Mouse (Mus musculus): ENCODE measurements at regions not wholly inside any gene's neighbourhood (a gene's known extent, or its start where the extent isn't known, plus 50 kb on each side); places are given as distances from the start of the nearest gene placed in this dataset.

GRCm38 (mm10) chr3:137785871-137786270 lies 78.4 kb upstream of the H2afz start:
- TF ChIP-seq CTCF (IDR thresholded peaks at IDR 0.05; ENCODE audit: low read depth, low read length) (no peak), EP300 (IDR thresholded peaks at IDR 0.05; ENCODE audit: insufficient read depth, low read depth, low read length) (no peak), POLR2A (IDR thresholded peaks at IDR 0.05; ENCODE audit: insufficient read depth, low read length) (no peak)

Data from ES-Bruce4 (cell line).